Mouse (Mus musculus) adrenal gland, postnatal 4 days (tissue): ENCODE data around the gene Sergef. TPM values are rescaled to one million over a fixed set of nuclear protein-coding genes. Genes with fewer than 3 reads are reported as not detected.

ENCODE experiments used
- DNase-seq, 2 experiments: peaks; one replicate each; pipeline ENCODE4 v3.0.0; 2021 to 2022; ENCODE audit warnings: low spot score in 2 of 2, mixed read lengths in 2 of 2
- total RNA-seq, 2 experiments: library from RNA; stranded (reverse); gene quantifications; 2 replicates each; pipeline ENCODE4 v1.2.3; 2021

Sergef gene
- total RNA-seq, 2 experiments from 2014 or later = 19.0 to 26.5 TPM

DNA sequence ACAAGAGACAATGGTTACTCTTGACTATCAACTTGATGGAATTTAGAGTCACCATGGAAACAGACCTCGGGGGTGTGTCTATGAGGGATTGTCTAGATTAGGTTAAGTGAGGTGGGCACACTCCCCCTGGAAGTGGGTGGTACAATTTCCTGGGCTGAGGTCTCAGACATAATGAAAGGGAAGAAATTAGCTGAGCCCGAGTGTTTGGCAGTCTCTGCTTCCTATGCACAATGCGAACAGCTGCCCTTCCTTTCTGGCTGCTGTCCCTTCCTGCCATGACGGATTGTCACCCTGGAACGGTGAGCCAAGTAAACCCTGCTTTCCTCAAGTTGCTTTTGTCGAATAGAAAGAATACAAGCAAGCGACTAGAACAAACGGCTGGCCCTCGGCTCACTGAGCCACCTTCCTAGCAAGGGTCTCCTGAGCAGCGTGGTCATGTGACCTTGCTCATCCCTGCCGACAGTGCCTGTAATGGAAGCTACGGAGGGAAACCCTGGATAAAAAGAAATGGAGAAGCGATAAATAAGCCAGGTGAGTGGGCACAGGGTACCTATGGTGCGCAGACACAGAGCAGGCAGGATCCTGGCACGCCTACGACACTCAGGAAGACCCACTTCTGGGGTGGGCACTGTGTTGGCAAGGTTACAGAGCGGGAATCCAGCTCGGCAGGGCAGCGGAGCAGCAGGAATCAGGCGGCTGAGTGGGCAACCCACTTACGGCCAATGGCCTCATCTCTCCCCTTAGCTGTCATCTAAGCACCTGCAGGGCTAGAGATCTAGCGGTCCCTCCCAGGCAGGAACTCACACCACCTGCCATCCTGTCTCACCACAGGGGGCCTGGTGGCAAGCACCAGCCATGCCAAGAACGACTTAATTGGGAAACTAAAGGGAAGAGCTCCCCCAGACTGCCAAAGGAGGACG lies 130.0 kb downstream of the Sergef start:
- no peak for DNase-seq

DNA sequence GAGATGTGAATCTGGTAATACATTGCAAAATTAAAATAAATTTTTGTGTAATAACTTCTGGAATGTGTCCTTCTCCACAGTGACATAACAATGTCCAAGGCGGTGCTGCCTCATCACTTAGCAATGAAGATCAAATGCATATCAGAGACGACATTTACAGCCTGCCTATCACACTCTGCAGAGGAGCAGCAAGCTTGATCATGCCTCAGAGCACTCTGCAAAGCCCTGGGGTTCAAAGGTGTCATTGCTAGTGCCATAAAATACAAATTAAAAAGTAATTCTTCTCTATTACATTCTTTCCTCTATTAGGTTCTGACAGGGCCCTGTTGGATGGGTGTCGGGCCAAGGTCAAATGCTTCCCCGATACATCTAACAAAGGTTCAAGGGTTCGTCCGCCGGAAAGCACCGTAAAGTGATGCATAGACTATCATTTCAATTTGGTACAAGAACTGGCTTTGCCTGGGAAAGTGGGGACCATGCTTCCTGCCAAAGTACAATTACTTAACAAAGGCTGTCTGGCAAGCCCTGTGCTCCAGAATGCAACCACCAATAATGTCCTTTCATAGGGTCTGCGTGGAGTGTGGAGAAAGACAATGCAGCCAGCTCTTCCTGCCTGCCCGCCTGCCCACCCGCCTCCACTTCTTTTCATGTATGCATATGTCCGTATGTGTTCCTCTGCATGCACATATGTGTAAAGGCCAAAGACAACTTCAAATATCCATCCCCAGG lies 130.9 kb downstream of the Sergef start:
- DNase-seq = no peak

DNA sequence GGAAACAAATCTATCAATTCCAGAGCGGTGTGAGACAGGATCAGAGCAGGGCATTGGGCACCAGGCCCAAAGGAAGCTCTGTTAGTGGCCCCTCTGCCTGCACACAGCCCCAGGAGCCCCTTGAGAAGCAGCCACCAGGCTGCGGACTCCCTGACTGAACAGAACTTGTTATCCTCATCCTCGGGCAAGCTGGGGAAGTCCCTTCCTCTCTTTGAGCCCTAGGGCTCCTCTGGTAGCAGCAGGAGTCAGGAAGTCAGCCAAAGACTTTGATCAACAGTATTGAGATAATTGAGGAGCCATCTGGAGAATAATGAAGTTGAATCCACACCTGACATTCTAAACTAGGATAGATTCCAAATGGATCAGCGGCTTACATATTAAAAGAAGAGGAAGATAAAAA lies 135.4 kb downstream of the Sergef start:
- DNase-seq = no peak

GRCm38 (mm10) chr7:46502650-46503049 lies 137.0 kb downstream of the Sergef start:
- DNase-seq = no peak

- DNase-seq = no peak
Observed at GRCm38 (mm10) chr7:46501458-46501857, 138.1 kb downstream of the Sergef start.

- no peak for DNase-seq
Observed at GRCm38 (mm10) chr7:46499561-46499960, 140.0 kb downstream of the Sergef start.

DNA sequence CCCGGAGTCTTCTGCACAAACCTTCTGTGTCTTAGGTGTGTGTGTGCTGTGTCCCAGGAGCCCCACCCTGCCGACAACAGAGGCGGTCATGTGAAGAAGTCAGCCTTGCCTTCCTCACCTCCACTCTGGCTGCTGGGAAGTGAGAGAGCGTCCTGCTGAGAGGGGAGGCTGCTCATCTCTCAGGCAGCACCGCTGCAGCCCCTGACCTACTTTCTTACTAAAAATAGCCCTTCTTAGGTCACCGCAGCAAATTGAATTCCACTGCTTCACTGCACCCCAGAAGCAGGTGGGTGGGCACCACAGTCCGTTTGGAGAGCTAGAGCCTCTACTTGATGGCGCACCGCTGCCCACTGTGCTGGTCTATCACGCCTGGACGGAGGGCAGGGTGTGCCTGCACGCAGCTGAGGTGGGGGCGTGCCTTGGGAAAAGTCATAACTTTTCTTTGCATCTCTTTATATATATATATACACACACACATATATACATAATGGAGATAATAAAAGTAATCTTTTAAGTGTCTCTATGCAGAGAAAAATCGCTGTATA lies 147.4 kb downstream of the Sergef start:
- no peak for DNase-seq

GRCm38 (mm10) chr7:46487354-46487753 lies 152.3 kb downstream of the Sergef start:
- no peak for DNase-seq

DNA sequence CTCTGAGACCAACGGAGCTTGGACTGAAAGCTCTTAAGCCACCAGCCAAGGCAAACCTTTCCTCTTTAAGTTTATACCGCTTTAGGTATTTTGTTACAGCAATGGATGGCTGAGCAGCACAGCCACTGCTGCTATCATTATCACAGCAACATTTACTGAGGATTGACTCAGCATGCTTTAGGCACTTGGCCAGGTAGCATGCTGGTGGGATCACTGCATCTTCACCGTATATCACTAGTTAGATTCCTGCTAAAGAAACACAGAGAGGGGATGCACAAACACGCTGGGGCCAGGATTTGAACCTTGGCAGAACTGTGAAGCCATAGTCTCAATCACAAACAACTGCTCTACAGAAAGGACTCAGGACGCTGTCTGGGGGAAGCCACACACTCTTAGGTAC lies 152.8 kb downstream of the Sergef start:
- no peak for DNase-seq

GRCm38 (mm10) chr7:46484223-46484622 lies 155.4 kb downstream of the Sergef start:
- DNase-seq = no peak

GRCm38 (mm10) chr7:46483050-46483449 lies 156.6 kb downstream of the Sergef start:
- DNase-seq = no peak

GRCm38 (mm10) chr7:46482099-46482531 lies 157.5 kb downstream of the Sergef start:
- no peak for DNase-seq

- no peak for DNase-seq
Observed at GRCm38 (mm10) chr7:46479793-46480192, 159.8 kb downstream of the Sergef start.

GRCm38 (mm10) chr7:46477456-46477855 lies 162.2 kb downstream of the Sergef start:
- no peak for DNase-seq

DNA sequence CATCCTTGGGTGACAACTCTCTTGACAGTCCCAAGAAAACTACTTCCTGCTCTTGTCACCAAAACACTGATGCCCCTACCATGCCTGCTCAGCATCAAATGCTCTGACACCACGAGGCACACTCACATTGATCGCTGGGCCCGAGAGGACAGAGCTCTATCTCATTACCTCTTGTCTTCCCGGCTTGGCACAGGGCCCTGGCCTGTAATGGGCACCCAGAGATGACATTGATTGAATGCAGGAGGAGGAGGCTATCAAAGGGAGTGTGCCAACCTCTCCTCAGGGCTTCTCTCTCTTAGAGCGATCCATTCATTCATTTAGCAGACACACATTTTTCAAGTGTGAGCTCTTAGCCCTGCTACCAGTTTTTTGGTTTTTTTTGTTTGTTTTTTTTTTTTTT lies 164.1 kb downstream of the Sergef start:
- DNase-seq = no peak

- DNase-seq = no peak
Observed at GRCm38 (mm10) chr7:46473141-46473540, 166.5 kb downstream of the Sergef start.

GRCm38 (mm10) chr7:46471054-46471737 lies 168.4 kb downstream of the Sergef start:
- no peak for DNase-seq

- DNase-seq = no peak
Observed at GRCm38 (mm10) chr7:46469542-46469941, 170.1 kb downstream of the Sergef start.

DNA sequence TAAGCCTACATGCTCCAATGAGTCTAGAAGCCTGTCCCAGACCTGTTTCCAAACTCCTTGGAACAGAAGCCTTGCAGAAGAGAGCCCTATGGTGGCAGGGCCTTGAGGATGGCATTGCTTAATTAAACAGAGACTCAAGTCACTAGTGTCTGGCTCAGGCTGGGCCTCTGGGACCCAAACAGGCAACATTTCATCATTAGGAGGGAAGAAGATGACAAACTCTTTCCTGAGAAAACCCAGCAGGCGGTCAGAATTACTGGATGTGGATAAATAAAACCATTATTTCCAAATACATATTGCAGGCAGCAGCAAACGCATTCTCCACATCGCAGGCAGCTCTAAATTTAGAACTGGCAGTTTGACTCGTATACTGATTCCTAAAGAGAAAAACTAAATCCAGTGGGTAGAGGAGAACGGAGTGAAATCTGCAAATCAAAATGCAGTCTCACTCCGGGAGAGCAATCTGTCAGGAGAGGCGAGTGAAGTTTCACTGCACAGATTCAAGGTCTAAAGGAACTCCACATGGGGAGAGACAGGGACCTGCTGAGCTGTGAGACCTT lies 173.1 kb downstream of the Sergef start:
- no peak for DNase-seq

DNA sequence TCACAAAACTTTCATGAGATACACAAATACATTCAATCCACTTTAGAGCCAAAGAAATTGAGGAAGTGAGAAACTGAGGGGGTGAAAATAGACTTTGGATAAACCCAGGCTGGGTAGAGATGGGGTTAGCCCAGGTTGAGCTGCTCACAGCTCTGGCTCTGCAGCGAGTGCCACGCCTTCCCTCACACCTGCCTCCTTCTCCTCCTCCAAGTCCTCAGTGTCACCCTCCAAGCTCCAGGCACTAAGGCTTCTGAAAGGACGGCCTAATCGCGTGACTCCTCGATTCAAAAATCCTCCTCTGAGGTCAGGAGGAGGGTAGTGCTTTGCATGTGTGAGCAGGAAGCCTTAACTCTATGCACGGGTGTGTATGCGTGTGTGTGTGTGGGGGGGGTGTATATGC lies 176.5 kb downstream of the Sergef start:
- DNase-seq = no peak

DNA sequence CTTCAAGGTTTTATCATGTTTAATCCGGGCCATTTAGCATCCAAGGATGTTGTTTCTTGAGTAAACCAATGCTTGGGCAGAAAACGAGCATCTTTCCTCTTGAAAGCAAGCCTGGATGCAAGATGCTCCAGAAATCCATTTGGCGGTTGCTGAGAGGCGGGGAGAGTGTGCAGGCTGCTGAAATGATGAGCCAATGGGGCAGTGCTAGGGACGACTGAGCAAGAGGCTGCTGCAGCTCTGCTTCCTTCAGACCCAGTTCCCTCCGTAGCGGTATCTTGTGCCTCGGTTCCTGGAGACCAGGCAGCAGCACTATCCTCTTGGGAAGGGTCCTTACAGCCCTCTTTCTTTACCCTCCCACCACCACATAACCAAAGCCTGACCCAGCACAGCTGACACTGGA lies 177.3 kb downstream of the Sergef start:
- DNase-seq = no peak
